In genomic region chr12:108069504-108069903, GRCm38 (mm10) we compare ENCODE assay signal across 20 mouse cellular contexts.
DNase-seq lines count a peak whose midpoint lies in the region; ATAC-seq and TF ChIP-seq lines count a peak whose summit lies in the region.
"Had no signal": no experiment of that assay in that cellular context is flagged by ENCODE, and none has a peak within 500 bp of the region (broad histone marks: within the 10 kb centered on the region; RNA-seq: fewer than 3 reads in every experiment).

No protein-coding gene starts in this region.

- H3K79me3 ChIP-seq in C2C12 (ENCODE audit: low read depth) = no peaks in the 10 kb centered on the region

- no peak overlapping the region for H3ac ChIP-seq in C2C12 (ENCODE audit: control insufficient read depth, insufficient read length, low read depth)

- no peaks in the 10 kb centered on the region for H3K36me3 ChIP-seq in C2C12 (ENCODE audit: control insufficient read depth, insufficient read depth)
- no peaks in the 10 kb centered on the region for H3K36me3 ChIP-seq in embryonic facial prominence, embryonic 11.5 days (replicated peaks; ENCODE audit: control insufficient read depth, insufficient read depth, low read depth, low read length)
- H3K36me3 ChIP-seq in limb, embryonic 11.5 days (ENCODE audit: control insufficient read depth, insufficient read depth, low read length) = no peaks in the 10 kb centered on the region
- H3K36me3 ChIP-seq: embryonic facial prominence, embryonic 13.5 days; heart, embryonic 15.5 days; hindbrain, embryonic 13.5 days had no signal

- H3K9ac ChIP-seq in embryonic facial prominence, embryonic 11.5 days (replicated peaks; ENCODE audit: low read length) = no peak overlapping the region
- H3K9ac ChIP-seq in limb, embryonic 11.5 days (ENCODE audit: low read length) = no peak overlapping the region
- H3K9ac ChIP-seq: embryonic facial prominence, embryonic 13.5 days; forebrain, embryonic 13.5 days; forebrain, postnatal 0 days; heart, embryonic 15.5 days; hindbrain, embryonic 13.5 days had no signal

- H3K4me1 ChIP-seq in embryonic facial prominence, embryonic 11.5 days (ENCODE audit: control insufficient read depth, insufficient read depth, low read length) = peaks cover 12% of the 10 kb centered on the region
- H3K4me1 ChIP-seq in limb, embryonic 11.5 days (ENCODE audit: control insufficient read depth, insufficient read depth, low read length) = peaks cover 12% of the 10 kb centered on the region

- no peaks in the 10 kb centered on the region for H3K79me2 ChIP-seq in C2C12 (ENCODE audit: control insufficient read depth, insufficient read depth)

- H3K27me3 ChIP-seq in C2C12 (ENCODE audit: control insufficient read depth, insufficient read depth, insufficient read length) = peaks cover 7% of the 10 kb centered on the region
- H3K27me3 ChIP-seq in embryonic facial prominence, embryonic 11.5 days (ENCODE audit: control insufficient read depth, insufficient read depth, low read length) = no peaks in the 10 kb centered on the region
- no peaks in the 10 kb centered on the region for H3K27me3 ChIP-seq in limb, embryonic 11.5 days (ENCODE audit: control insufficient read depth, insufficient read depth, low read length)
- H3K27me3 ChIP-seq: embryonic facial prominence, embryonic 13.5 days; forebrain, embryonic 13.5 days; heart, embryonic 15.5 days; hindbrain, embryonic 13.5 days had no signal

- H3K9me3 ChIP-seq in embryonic facial prominence, embryonic 11.5 days (replicated peaks; ENCODE audit: control insufficient read depth, low read length) = no peaks in the 10 kb centered on the region
- H3K9me3 ChIP-seq in limb, embryonic 11.5 days (ENCODE audit: control insufficient read depth, low read length) = no peaks in the 10 kb centered on the region
- H3K9me3 ChIP-seq: embryonic facial prominence, embryonic 13.5 days; forebrain, embryonic 13.5 days; heart, embryonic 15.5 days; hindbrain, embryonic 13.5 days had no signal

- no peak overlapping the region for H3K4me2 ChIP-seq in embryonic facial prominence, embryonic 11.5 days (ENCODE audit: low read depth, low read length)
- no peak overlapping the region for H3K4me2 ChIP-seq in limb, embryonic 11.5 days (ENCODE audit: low read depth, severe bottlenecking)
- H3K4me2 ChIP-seq: embryonic facial prominence, embryonic 13.5 days; forebrain, embryonic 13.5 days; heart, embryonic 11.5 days; heart, embryonic 15.5 days; hindbrain, embryonic 13.5 days had no signal

- peak in 1 of 2 experiments; percentile 37 for DNase-seq in layer of hippocampus, adult 2 months (ENCODE audit: low spot score in 2 of 2)
- no peak for DNase-seq in layer of hippocampus, adult 11-12 months (ENCODE audit: low spot score)
- DNase-seq in embryonic facial prominence, embryonic 11.5 days (ENCODE audit: low spot score) = peak; percentile 72
- DNase-seq in limb, embryonic 11.5 days (ENCODE audit: low spot score) = peak; percentile 48
- DNase-seq in thymus, postnatal 0 days (ENCODE audit: low spot score) = no peak
- DNase-seq: adrenal gland, adult 2 months; adrenal gland, postnatal 25 days; cerebellum, adult 18-20 months; cerebellum, postnatal 10 days; forebrain, postnatal 0 days; gastrocnemius, postnatal 14 days; heart, adult 2 months; heart, postnatal 14 days had no signal

- TF ChIP-seq CTCF in layer of hippocampus, adult 2 months (conservative IDR thresholded peaks at IDR 0.05) = no peak
- no peak for TF ChIP-seq CTCF in C2C12 (IDR thresholded peaks at IDR 0.05; ENCODE audit: control insufficient read depth, insufficient read depth, insufficient read length)

- peak overlapping the region; percentile 81 for H3K27ac ChIP-seq in layer of hippocampus, adult 2 months
- no peak overlapping the region for H3K27ac ChIP-seq in embryonic facial prominence, embryonic 11.5 days (replicated peaks; ENCODE audit: low read depth, low read length)
- H3K27ac ChIP-seq in limb, embryonic 11.5 days (replicated peaks; ENCODE audit: low read depth, low read length) = no peak overlapping the region
- H3K27ac ChIP-seq: forebrain, embryonic 13.5 days; heart, adult 2 months; heart, embryonic 15.5 days; hindbrain, embryonic 13.5 days; hindbrain, postnatal 0 days had no signal

- ATAC-seq in embryonic facial prominence, embryonic 11.5 days (replicated peaks; ENCODE audit: insufficient number of reproducible peaks, low FRiP score, low TSS enrichment, low read depth) = no peak
- ATAC-seq in limb, embryonic 11.5 days (ENCODE audit: insufficient number of reproducible peaks, low FRiP score, low TSS enrichment, low read depth) = no peak
- ATAC-seq: forebrain, embryonic 13.5 days; forebrain, postnatal 0 days; hindbrain, postnatal 0 days had no signal

- WGBS in embryonic facial prominence, embryonic 11.5 days = 40% methylated on average over 6 of the region's 6 CpGs
- 36% methylated on average over 6 of the region's 6 CpGs for WGBS in limb, embryonic 11.5 days

- H3K4me3 ChIP-seq in layer of hippocampus, adult 2 months = no peak overlapping the region
- H3K4me3 ChIP-seq in C2C12 (ENCODE audit: insufficient read depth, poor library complexity, severe bottlenecking) = no peak overlapping the region
- no peak overlapping the region for H3K4me3 ChIP-seq in embryonic facial prominence, embryonic 11.5 days (ENCODE audit: low read depth, low read length)
- no peak overlapping the region for H3K4me3 ChIP-seq in limb, embryonic 11.5 days (ENCODE audit: low read depth, low read length)
- H3K4me3 ChIP-seq: embryonic facial prominence, embryonic 13.5 days; forebrain, embryonic 13.5 days; heart, adult 2 months; heart, embryonic 15.5 days; hindbrain, embryonic 13.5 days had no signal

TF ChIP-seq in C2C12, 6 proteins besides CTCF, POLR2A, EP300 and RAD21:
- TF ChIP-seq CEBPB (IDR thresholded peaks at IDR 0.05; ENCODE audit: low read depth) (no peak), USF1 (IDR thresholded peaks at IDR 0.05; ENCODE audit: low read depth) (peak; percentile 21)

Comparison
In these comparisons a context has a peak if more than half of its experiments do, and no peak if none do; other contexts are left out.
1. DNase-seq: peak in embryonic facial prominence, embryonic 11.5 days (single experiment) and limb, embryonic 11.5 days (single experiment); none in layer of hippocampus, adult 11-12 months (single experiment) and thymus, postnatal 0 days (single experiment).